Mouse (Mus musculus) lung, postnatal 14 days (tissue): ENCODE results near the gene Comtd1.

Source experiments
- DNase-seq: peaks from one replicate; pipeline ENCODE4 v3.0.0; 2021

The Comtd1 gene

GRCm38 (mm10) chr14:21831830-21832403 lies 16.9 kb downstream of the Comtd1 start:
- DNase-seq = no peak

- peak; percentile 97 for DNase-seq
Observed at GRCm38 (mm10) chr14:21830876-21831767, 17.7 kb downstream of the Comtd1 start.

GRCm38 (mm10) chr14:21825786-21826491 lies 22.8 kb downstream of the Comtd1 start:
- DNase-seq = no peak

GRCm38 (mm10) chr14:21824938-21825337 lies 23.8 kb downstream of the Comtd1 start, which contains the start of gene Vdac2:
TSS of gene Vdac2 (plus strand) at chr14:21825238.
- DNase-seq = no peak

- DNase-seq = no peak
Observed at GRCm38 (mm10) chr14:21823897-21824296, 24.9 kb downstream of the Comtd1 start.

- DNase-seq = peak; percentile 89
Observed at GRCm38 (mm10) chr14:21822795-21823374, 25.9 kb downstream of the Comtd1 start.

- no peak for DNase-seq
Observed at GRCm38 (mm10) chr14:21822307-21822706, 26.5 kb downstream of the Comtd1 start.

GRCm38 (mm10) chr14:21820880-21821505 lies 27.8 kb downstream of the Comtd1 start:
- DNase-seq = no peak

GRCm38 (mm10) chr14:21817453-21817852 lies 31.3 kb downstream of the Comtd1 start:
- no peak for DNase-seq

GRCm38 (mm10) chr14:21816255-21816654 lies 32.5 kb downstream of the Comtd1 start:
- no peak for DNase-seq

GRCm38 (mm10) chr14:21814606-21815005 lies 34.2 kb downstream of the Comtd1 start:
- no peak for DNase-seq

GRCm38 (mm10) chr14:21813847-21814246 lies 34.9 kb downstream of the Comtd1 start:
- DNase-seq = no peak

- DNase-seq = no peak
Observed at GRCm38 (mm10) chr14:21813216-21813615, 35.6 kb downstream of the Comtd1 start.

- peak; percentile 82 for DNase-seq
Observed at GRCm38 (mm10) chr14:21812590-21813162, 36.1 kb downstream of the Comtd1 start.

GRCm38 (mm10) chr14:21811744-21812393 lies 36.9 kb downstream of the Comtd1 start:
- no peak for DNase-seq

GRCm38 (mm10) chr14:21811301-21811700 lies 37.5 kb downstream of the Comtd1 start:
- no peak for DNase-seq

- no peak for DNase-seq
Observed at GRCm38 (mm10) chr14:21809418-21809817, 39.4 kb downstream of the Comtd1 start.

GRCm38 (mm10) chr14:21808208-21808922 lies 40.4 kb downstream of the Comtd1 start:
- DNase-seq = no peak

- DNase-seq = no peak
Observed at GRCm38 (mm10) chr14:21806631-21807160, 42.1 kb downstream of the Comtd1 start.

GRCm38 (mm10) chr14:21806203-21806602 lies 42.6 kb downstream of the Comtd1 start:
- no peak for DNase-seq
